In genomic region chr11:52231606-52232541, GRCm38 (mm10) we compare ENCODE assay signal across 8 mouse cellular contexts. TPM values are rescaled to one million over a fixed set of nuclear protein-coding genes. Genes with fewer than 3 reads are reported as not detected.
DNase-seq lines count a peak whose midpoint lies in the region; ATAC-seq and TF ChIP-seq lines count a peak whose summit lies in the region.

Gene Skp1a (plus strand): TSS chr11:52231995.

- intact Hi-C loops in heart, postnatal 10 days (cut with DNase I) = no loop called here

- H3K4me3 ChIP-seq in CH12.LX (replicated peaks in 1 of 3; ENCODE audit: low read depth in 2 of 3, low read length in 2 of 3, poor library complexity in 1 of 3) = peak within 1 kb of the TSS; percentile 82 to 90 (median 88)
- peak within 1 kb of the TSS; percentile 99 for H3K4me3 ChIP-seq in forebrain, embryonic 13.5 days
- peak within 1 kb of the TSS; percentile 81 for H3K4me3 ChIP-seq in liver, postnatal 0 days (ENCODE audit: low read depth, low read length)
- peak within 1 kb of the TSS; percentile 72 for H3K4me3 ChIP-seq in neural tube, embryonic 14.5 days (ENCODE audit: low read depth, low read length)

- no peak for TF ChIP-seq EP300 in CH12.LX (IDR thresholded peaks at IDR 0.05; ENCODE audit: low read length)
- TF ChIP-seq EP300 in liver, postnatal 0 days (IDR thresholded peaks at IDR 0.05; ENCODE audit: low read depth) = peak; percentile 80; the same call in 1 of the 2 replicates

- H3K9me3 ChIP-seq in CH12.LX (replicated peaks; ENCODE audit: low read length) = no peaks in the 10 kb centered on the region
- no peaks in the 10 kb centered on the region for H3K9me3 ChIP-seq in forebrain, embryonic 13.5 days (replicated peaks)
- no peaks in the 10 kb centered on the region for H3K9me3 ChIP-seq in liver, postnatal 0 days (ENCODE audit: low read length)
- no peaks in the 10 kb centered on the region for H3K9me3 ChIP-seq in neural tube, embryonic 14.5 days (ENCODE audit: control insufficient read depth, low read length)

- peaks cover 5 to 15% of the 10 kb centered on the region in 2 experiments for H3K36me3 ChIP-seq in CH12.LX (replicated peaks in 1 of 2; ENCODE audit: control insufficient read depth in 1 of 2, insufficient read depth in 1 of 2, low read length in 1 of 2)
- peaks cover 14% of the 10 kb centered on the region for H3K36me3 ChIP-seq in forebrain, embryonic 13.5 days (ENCODE audit: poor library complexity, severe bottlenecking)
- H3K36me3 ChIP-seq in liver, postnatal 0 days (replicated peaks; ENCODE audit: insufficient read depth, low read length) = peaks cover 3% of the 10 kb centered on the region; the same call in 1 of the 2 replicates
- H3K36me3 ChIP-seq in neural tube, embryonic 14.5 days (ENCODE audit: control insufficient read depth, insufficient read depth, low read length) = no peaks in the 10 kb centered on the region

- H3K27ac ChIP-seq in CH12.LX (ENCODE audit: insufficient read depth, low read depth) = peak within 1 kb of the TSS; percentile 91
- peak within 1 kb of the TSS; percentile 97 for H3K27ac ChIP-seq in forebrain, embryonic 13.5 days
- H3K27ac ChIP-seq in liver, postnatal 0 days (ENCODE audit: low read depth) = peak within 1 kb of the TSS; percentile 99
- peak within 1 kb of the TSS; percentile 95 for H3K27ac ChIP-seq in neural tube, embryonic 14.5 days (ENCODE audit: low read depth, low read length)

- H3K79me2 ChIP-seq in CH12.LX (replicated peaks; ENCODE audit: control insufficient read depth, extremely low read depth, insufficient read depth, poor library complexity, severe bottlenecking) = peaks cover 46% of the 10 kb centered on the region

- dilution Hi-C loops in CH12.LX (cut with MboI; ENCODE audit: extremely low pct_ligation_motif_present, extremely low pct_unique_long_range_greater_than_20kb, low sequenced_read_pairs) = no loop called here

- WGBS in forebrain, embryonic 13.5 days = under 1% methylated on average over 87 of the region's 87 CpGs
- WGBS in large intestine, adult 2 months = under 1% methylated on average over 87 of the region's 87 CpGs
- WGBS in liver, postnatal 0 days (ENCODE audit: insufficient replicate concordance) = under 1% methylated on average over 70 of the region's 87 CpGs
- under 1% methylated on average over 86 of the region's 87 CpGs for WGBS in neural tube, embryonic 14.5 days

- TF ChIP-seq POLR2A in CH12.LX (IDR thresholded peaks at IDR 0.05; ENCODE audit: low read depth, low read length) = peak; percentile 100

- H3K9ac ChIP-seq in CH12.LX (ENCODE audit: insufficient read depth, low read depth) = peak within 1 kb of the TSS; percentile 98
- peak within 1 kb of the TSS; percentile 99 for H3K9ac ChIP-seq in forebrain, embryonic 13.5 days
- peak within 1 kb of the TSS; percentile 89 for H3K9ac ChIP-seq in liver, postnatal 0 days (replicated peaks)
- H3K9ac ChIP-seq in neural tube, embryonic 14.5 days (replicated peaks; ENCODE audit: low read depth, low read length) = peak within 1 kb of the TSS; percentile 84

- peak; percentile 93 for ATAC-seq in forebrain, embryonic 13.5 days
- ATAC-seq in liver, postnatal 0 days = peak; percentile 90
- peak; percentile 91 for ATAC-seq in neural tube, embryonic 14.5 days (ENCODE audit: low read depth)

- peak within 1 kb of the TSS; percentile 31 for H3K4me2 ChIP-seq in CH12.LX (ENCODE audit: insufficient read depth, low read depth, poor library complexity, severe bottlenecking)
- peak within 1 kb of the TSS; percentile 83 for H3K4me2 ChIP-seq in forebrain, embryonic 13.5 days
- peak within 1 kb of the TSS; percentile 74 for H3K4me2 ChIP-seq in liver, postnatal 0 days (ENCODE audit: low read depth, low read length)
- peak within 1 kb of the TSS; percentile 87 for H3K4me2 ChIP-seq in neural tube, embryonic 14.5 days (ENCODE audit: low read depth, low read length)

- in situ Hi-C loops in CH12.LX (cut with MboI; ENCODE audit: low pct_ligation_motif_present, low pct_unique_long_range_greater_than_20kb, low sequenced_read_pairs) = no loop called here

- H3K4me1 ChIP-seq in CH12.LX (ENCODE audit: control insufficient read depth in 1 of 2, insufficient read depth in 2 of 2) = peaks cover 0 to 26% of the 10 kb centered on the region in 2 experiments; a peak in 2 of 4 replicates
- H3K4me1 ChIP-seq in forebrain, embryonic 13.5 days = peaks cover 30% of the 10 kb centered on the region
- peaks cover 21% of the 10 kb centered on the region for H3K4me1 ChIP-seq in liver, postnatal 0 days (ENCODE audit: insufficient read depth)
- H3K4me1 ChIP-seq in neural tube, embryonic 14.5 days (ENCODE audit: control insufficient read depth, insufficient read depth, low read length) = peaks cover 11% of the 10 kb centered on the region

- peaks cover 13% of the 10 kb centered on the region for H3K27me3 ChIP-seq in CH12.LX (replicated peaks)
- no peaks in the 10 kb centered on the region for H3K27me3 ChIP-seq in forebrain, embryonic 13.5 days
- H3K27me3 ChIP-seq in liver, postnatal 0 days (ENCODE audit: insufficient read depth, low read length) = no peaks in the 10 kb centered on the region
- no peaks in the 10 kb centered on the region for H3K27me3 ChIP-seq in neural tube, embryonic 14.5 days (ENCODE audit: control insufficient read depth, insufficient read depth, low read length)

- peak; percentile 90 for DNase-seq in CH12.LX (ENCODE audit: extremely low read depth)
- peak; percentile 87 for DNase-seq in c-Kit-positive CD71-positive TER-119-positive erythroid progenitor cells, embryonic 14.5 days (ENCODE audit: low spot score)
- peak; percentile 95 to 96 for DNase-seq in heart, postnatal 10 days
- peak; percentile 70 for DNase-seq in large intestine, adult 2 months (ENCODE audit: low read depth, low spot score)
- DNase-seq in liver, postnatal 0 days = peak; percentile 94
- DNase-seq in testis, postnatal 10 days (ENCODE audit: low spot score) = peak; percentile 97

- TF ChIP-seq CTCF in CH12.LX (conservative IDR thresholded peaks at IDR 0.05 in 1 of 2, IDR thresholded peaks at IDR 0.05 in 1 of 2; ENCODE audit: low read depth in 2 of 2, low read length in 2 of 2) = peak in 1 of 2 experiments; percentile 18; a peak in 1 of 4 replicates
- TF ChIP-seq CTCF in liver, postnatal 0 days (IDR thresholded peaks at IDR 0.05; ENCODE audit: low read depth) = 0 out of 2 replicates have a peak, but pooled peaks have one; percentile 3

- no peak for TF ChIP-seq RAD21 in CH12.LX (IDR thresholded peaks at IDR 0.05; ENCODE audit: low read depth, low read length)

TF ChIP-seq in CH12.LX, 34 proteins besides CTCF, POLR2A, EP300 and RAD21 (continues in another document):
- peak; percentile 100 for TF ChIP-seq MAX (IDR thresholded peaks at IDR 0.05; ENCODE audit: low read length)
- 0 out of 2 replicates have a peak, but pooled peaks have one; percentile 33 for TF ChIP-seq MAZ (IDR thresholded peaks at IDR 0.05; ENCODE audit: low read depth, low read length)
- peak; percentile 86 for TF ChIP-seq HCFC1 (IDR thresholded peaks at IDR 0.05; ENCODE audit: low read depth, low read length)
- TF ChIP-seq SMC3 (IDR thresholded peaks at IDR 0.05; ENCODE audit: low read depth, low read length) = no peak
- TF ChIP-seq MEF2A (IDR thresholded peaks at IDR 0.05; ENCODE audit: borderline replicate concordance, low read depth, low read length) = peak; percentile 57; the same call in 1 of the 2 replicates
- no peak for TF ChIP-seq MAFK (IDR thresholded peaks at IDR 0.05; ENCODE audit: insufficient replicate concordance, low read length)
- no peak for TF ChIP-seq ELF1 (IDR thresholded peaks at IDR 0.05; ENCODE audit: low read depth, low read length)
- no peak for TF ChIP-seq E2F4 (IDR thresholded peaks at IDR 0.05; ENCODE audit: insufficient replicate concordance, low read depth, low read length)
- 0 out of 2 replicates have a peak, but pooled peaks have one; percentile 6 for TF ChIP-seq ETS1 (conservative IDR thresholded peaks at IDR 0.05; ENCODE audit: low read depth, low read length)
- peak; percentile 99 for TF ChIP-seq NELFE (IDR thresholded peaks at IDR 0.05; ENCODE audit: low read depth, low read length)
- TF ChIP-seq TBP (conservative IDR thresholded peaks at IDR 0.05; ENCODE audit: low read depth, low read length) = peak; percentile 97
- no peak for TF ChIP-seq JUN (IDR thresholded peaks at IDR 0.05; ENCODE audit: insufficient read depth, low read depth, low read length)
- 0 out of 2 replicates have a peak, but pooled peaks have one; percentile 20 for TF ChIP-seq NRF1 (IDR thresholded peaks at IDR 0.05; ENCODE audit: low read depth, low read length)
- TF ChIP-seq IRF4 (IDR thresholded peaks at IDR 0.05; ENCODE audit: low read depth, low read length) = peak; percentile 77
- TF ChIP-seq SIN3A (IDR thresholded peaks at IDR 0.05; ENCODE audit: low read length) = peak; percentile 92
- TF ChIP-seq CHD1 (IDR thresholded peaks at IDR 0.05; ENCODE audit: low read depth, low read length) = peak; percentile 80
- TF ChIP-seq JUND (conservative IDR thresholded peaks at IDR 0.05; ENCODE audit: low read depth, low read length) = no peak
- TF ChIP-seq ZC3H11A (IDR thresholded peaks at IDR 0.05; ENCODE audit: low read depth, low read length) = no peak
- TF ChIP-seq POLR2AphosphoS2 (IDR thresholded peaks at IDR 0.05; ENCODE audit: low read depth, low read length) = peak; percentile 98
- no peak for TF ChIP-seq CHD2 (IDR thresholded peaks at IDR 0.05; ENCODE audit: low read length)
- no peak for TF ChIP-seq USF1 (IDR thresholded peaks at IDR 0.05; ENCODE audit: low read depth, low read length)
- TF ChIP-seq USF2 (conservative IDR thresholded peaks at IDR 0.05; ENCODE audit: low read depth, low read length) = no peak; the same call in 1 of the 2 replicates
- TF ChIP-seq UBTF (IDR thresholded peaks at IDR 0.05; ENCODE audit: low read depth, low read length) = peak; percentile 98
- TF ChIP-seq KAT2A (IDR thresholded peaks at IDR 0.05; ENCODE audit: insufficient replicate concordance, low read length) = peak; percentile 76; the same call in 1 of the 2 replicates
- peak; percentile 53; the same call in 1 of the 2 replicates for TF ChIP-seq RCOR1 (conservative IDR thresholded peaks at IDR 0.05; ENCODE audit: low read depth, low read length)
- TF ChIP-seq PAX5 (IDR thresholded peaks at IDR 0.05; ENCODE audit: low read length) = no peak
- TF ChIP-seq MYC (IDR thresholded peaks at IDR 0.05; ENCODE audit: low read depth, low read length) = peak; percentile 46; the same call in 1 of the 2 replicates

RNA-seq across cellular contexts. Expression of gene Skp1a, which starts in this region (rescaled TPM):
- total RNA-seq in CH12.LX (2012; rRNA removed) = 169 and 248 TPM in 2 replicates
- total RNA-seq in CH12.LX (2014; rRNA removed) = 371 and 466 TPM in 2 replicates
- 209 and 278 TPM in 2 replicates for polyA plus RNA-seq in CH12.LX (2012; ENCODE audit: insufficient read length, low read depth)
- 1,072 and 1,145 TPM in 2 replicates for polyA plus RNA-seq in forebrain, embryonic 13.5 days (2015; fragmentation: Nextera tagmentation; extraction: Ambion mirVana)
- total RNA-seq in heart, postnatal 10 days (2021) = 100 to 1,000 TPM; 239 to 266 TPM
- 35.6 and 55.6 TPM in 2 replicates for polyA plus RNA-seq in large intestine, adult 2 months (2012; rRNA removed)
- polyA plus RNA-seq in liver, postnatal 0 days (2015; fragmentation: Nextera tagmentation; extraction: Ambion mirVana) = 289 and 296 TPM in 2 replicates
- polyA plus RNA-seq in neural tube, embryonic 14.5 days (2014; fragmentation: Nextera tagmentation; extraction: Ambion mirVana) = 1,044 and 1,145 TPM in 2 replicates

Comparison
In these comparisons a context has a peak if more than half of its experiments do, and no peak if none do; other contexts are left out.
1. Peak in every context shown above with its lines: DNase-seq, ATAC-seq, H3K4me3 ChIP-seq and H3K27ac ChIP-seq.
2. H3K4me2 ChIP-seq: peak in every context shown above with its lines; median percentile 87 in neural tube, embryonic 14.5 days; 83 in forebrain, embryonic 13.5 days; 74 in liver, postnatal 0 days; 31 in CH12.LX.